Mouse (Mus musculus) c-Kit-positive CD71-positive TER-119-negative erythroid progenitor cells, embryonic 14.5 days (primary cell): ENCODE measurements around the gene Satl1.
"Not testable (repeated sequence)": the region's sequence is repeated elsewhere in the genome, so short reads cannot be mapped to it uniquely, and the experiment has no call there.

Experiments used
- DNase-seq: peaks from one replicate; pipeline ENCODE4 v3.0.0-alpha.2; 2013; ENCODE audit warnings: low read depth

Gene Satl1

DNA sequence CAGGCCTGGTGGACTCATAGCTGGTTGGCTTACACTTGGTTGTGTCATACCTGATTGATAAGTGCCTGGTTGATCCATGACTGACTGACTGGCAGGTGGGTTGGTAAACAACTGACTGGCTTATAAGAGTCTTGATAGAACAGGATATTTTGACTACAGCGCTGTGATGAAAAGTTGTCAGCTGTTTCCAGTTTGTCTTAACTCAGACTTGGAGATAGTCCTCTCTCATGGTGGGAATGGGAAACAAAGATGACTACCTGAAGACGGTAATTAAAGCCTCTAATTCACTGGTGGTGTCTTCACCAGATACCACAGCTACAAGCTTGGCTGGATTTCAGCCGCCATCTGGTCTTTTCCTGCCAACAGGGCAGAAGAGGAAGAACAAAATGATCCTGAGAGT is at the start of gene Satl1:
TSS of gene Satl1 (minus strand) at position 101 of the 400 bp plus-strand sequence.
- no peak for DNase-seq

- DNase-seq = no peak
Observed at GRCm38 (mm10) chrX:112438064-112438463, 31.5 kb upstream of the Satl1 start.

DNA sequence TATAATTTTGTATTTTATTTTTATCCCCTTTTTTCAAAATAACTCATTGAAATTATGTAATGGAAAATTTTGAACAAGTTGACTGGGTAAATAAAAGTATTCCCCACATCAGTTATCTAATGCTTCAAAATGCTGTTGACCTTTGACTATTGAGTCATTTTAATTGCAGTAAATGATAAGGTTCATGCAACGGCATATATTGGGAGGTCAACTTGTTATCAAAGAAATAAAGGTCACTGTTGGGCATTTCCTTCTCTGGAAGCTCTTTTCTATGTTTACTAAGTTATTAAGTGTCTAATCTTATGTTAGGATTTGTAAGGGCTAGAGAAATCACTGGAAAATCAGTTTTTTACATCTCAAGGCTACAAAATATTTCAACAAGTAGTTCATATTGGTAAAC is 31.0 kb upstream of the Satl1 start:
- DNase-seq = no peak

- DNase-seq = peak; percentile 15
Observed at GRCm38 (mm10) chrX:112422998-112423397, 16.4 kb upstream of the Satl1 start.

DNA sequence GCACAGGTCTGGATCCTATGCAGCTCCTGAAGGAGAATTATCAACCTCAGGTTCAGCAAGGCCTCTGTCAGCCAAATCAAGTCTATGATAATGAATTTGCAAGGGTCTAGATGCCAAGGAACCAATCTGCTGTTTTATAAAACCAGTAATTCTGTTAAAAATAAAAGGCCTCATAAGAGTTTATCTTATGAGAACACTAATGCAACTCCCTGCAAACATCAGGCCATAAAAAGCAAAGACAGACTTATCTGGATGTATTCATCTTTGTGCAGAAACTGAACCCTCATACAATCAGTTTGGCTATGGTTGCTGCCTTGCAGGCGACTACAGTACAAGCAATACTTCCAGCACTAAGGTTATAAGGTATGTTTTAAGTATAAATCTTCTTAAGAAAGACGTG is 5.7 kb upstream of the Satl1 start:
- no peak for DNase-seq

GRCm38 (mm10) chrX:112370577-112371410 is 35.8 kb downstream of the Satl1 start:
- DNase-seq = not testable (repeated sequence)

DNA sequence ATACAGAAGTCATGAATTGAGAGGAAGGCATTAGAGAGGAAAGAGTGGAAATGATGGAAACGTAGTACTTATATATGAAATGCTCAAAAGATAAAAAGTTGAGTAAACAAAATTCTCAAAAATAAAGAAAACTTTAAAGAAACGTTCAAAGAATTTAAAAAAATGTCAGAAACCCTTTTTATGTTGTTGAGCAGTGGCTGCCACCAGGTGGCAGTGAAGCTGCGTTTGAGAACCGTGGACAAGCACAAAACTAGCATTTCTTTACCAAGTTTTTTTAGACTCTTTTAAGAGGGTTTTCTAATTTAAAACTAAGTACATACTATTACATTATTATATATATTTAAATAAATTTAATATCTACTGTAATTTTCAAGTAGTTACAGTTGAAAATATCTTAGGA is 38.2 kb downstream of the Satl1 start:
- no peak for DNase-seq

- DNase-seq = no peak
Observed at GRCm38 (mm10) chrX:112348395-112348791, 58.2 kb downstream of the Satl1 start.

GRCm38 (mm10) chrX:112347467-112348394 is 58.8 kb downstream of the Satl1 start:
- no peak for DNase-seq

- no peak for DNase-seq
Observed at GRCm38 (mm10) chrX:112339486-112339885, 67.1 kb downstream of the Satl1 start.
